Mouse (Mus musculus) monocyte, adult 2 months (primary cell): ENCODE results near the gene Tmem151a.

ENCODE experiments used
- DNase-seq, 2 experiments: peaks; one replicate each; pipeline ENCODE4 v3.0.0; 2022; ENCODE audit warnings: low spot score in 2 of 2, low read depth in 1 of 2

Gene Tmem151a

DNA sequence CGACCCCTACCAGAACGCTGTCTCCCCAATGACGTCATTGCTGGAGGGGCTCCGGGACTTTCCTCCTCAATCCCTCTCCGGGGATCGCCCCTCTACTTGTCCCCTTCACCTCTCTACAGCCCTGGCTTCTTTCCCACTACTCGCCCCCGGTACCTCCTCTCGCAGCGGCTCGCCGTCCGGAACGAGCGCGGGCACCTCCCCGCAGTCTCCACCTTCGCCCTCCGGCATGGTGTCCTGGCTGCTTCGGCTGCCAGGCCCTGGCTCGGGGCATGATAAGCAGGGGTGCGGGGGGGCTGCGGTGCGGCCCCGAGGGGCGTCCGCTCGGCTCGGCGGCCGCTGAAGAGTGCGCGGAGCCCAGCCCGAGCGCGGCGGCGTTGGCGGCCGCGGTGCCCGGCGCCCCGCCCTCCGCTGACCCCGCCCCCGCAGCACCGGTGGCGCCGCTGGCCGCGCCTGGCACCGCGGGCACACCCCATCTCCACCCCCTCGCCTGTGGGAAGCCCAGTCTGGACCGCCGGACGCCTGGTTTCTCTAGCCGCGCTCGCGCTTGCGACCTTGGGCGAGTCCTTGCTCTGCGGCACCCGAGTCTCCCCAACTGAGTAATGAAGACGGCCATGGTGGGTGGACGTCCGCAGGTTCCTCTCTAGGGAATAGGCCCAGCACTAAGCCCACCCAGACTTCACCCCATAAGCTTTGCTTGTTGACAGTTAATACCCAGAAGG is at the start of gene Tmem151a:
TSS of gene Tmem151a (minus strand) at position 387 of the 719 bp plus-strand sequence.
- no peak for DNase-seq

GRCm38 (mm10) chr19:5131237-5131636 is 45.9 kb upstream of the Tmem151a start:
- no peak for DNase-seq

DNA sequence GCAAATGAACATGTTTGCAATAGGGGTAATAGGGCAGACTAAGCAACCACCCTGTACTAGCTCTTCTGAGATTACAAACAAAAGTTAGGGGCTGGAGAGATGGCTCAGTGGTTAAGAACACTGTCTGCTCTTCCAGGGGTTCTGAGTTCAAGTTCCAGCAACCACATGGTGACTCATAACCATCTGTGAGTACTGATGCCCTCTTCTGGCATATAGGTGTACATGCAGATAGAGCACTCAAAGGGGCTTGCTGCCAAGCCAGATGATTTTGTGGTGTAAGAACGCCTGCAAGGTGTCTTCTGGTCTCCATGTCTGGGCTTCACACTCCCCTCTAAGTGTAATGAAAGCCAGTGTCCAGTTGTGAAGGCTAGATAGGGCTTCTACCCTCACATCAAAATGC is 44.4 kb upstream of the Tmem151a start:
- no peak for DNase-seq

- no peak for DNase-seq
Measured at GRCm38 (mm10) chr19:5124055-5124614, 38.8 kb upstream of the Tmem151a start.

- DNase-seq, result no peak
Measured at GRCm38 (mm10) chr19:5123241-5123640, 37.9 kb upstream of the Tmem151a start.

DNA sequence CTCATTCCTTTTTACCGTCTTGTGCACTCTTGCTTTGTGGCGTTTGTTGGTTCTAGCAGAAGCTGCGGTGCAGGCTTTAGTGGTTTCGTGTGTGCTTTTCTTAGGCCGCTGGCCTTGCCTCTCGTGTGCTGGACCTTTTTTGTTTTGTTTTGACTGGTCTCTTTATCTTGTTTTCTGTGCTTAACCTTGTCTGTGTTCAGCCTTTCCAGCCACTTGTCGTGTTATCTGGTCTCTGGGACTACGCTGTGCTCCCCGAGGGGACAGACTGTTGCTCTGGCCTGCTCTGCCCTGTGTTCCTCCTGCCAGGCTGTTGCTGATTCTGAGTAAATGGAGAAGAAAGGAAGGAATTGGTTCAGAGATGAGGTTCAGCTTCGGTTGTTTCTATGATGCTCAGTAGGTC is 37.2 kb upstream of the Tmem151a start:
- DNase-seq, result no peak

DNA sequence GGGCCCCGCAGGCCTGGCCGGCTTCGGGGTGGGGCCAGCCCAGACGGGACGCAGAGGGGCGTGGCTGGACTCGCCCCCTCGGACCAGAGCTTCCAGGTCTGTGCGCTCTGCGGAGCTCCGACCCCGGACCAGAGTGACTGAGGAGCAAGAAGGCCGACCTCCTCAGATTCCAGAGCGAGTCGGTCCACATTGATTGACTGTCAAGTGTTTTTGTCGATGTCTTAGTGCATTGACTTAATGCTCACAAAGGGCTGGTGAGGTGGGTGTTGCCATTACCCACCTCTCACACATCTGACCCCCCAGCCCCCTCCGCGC is 33.0 kb upstream of the Tmem151a start, which contains the start of gene Klc2:
TSS of gene Klc2 (minus strand) at position 177 of the 315 bp plus-strand sequence.
- DNase-seq, result no peak

GRCm38 (mm10) chr19:5117494-5118383 is 32.4 kb upstream of the Tmem151a start:
- DNase-seq, result peak in 1 of 2 experiments; percentile 72

DNA sequence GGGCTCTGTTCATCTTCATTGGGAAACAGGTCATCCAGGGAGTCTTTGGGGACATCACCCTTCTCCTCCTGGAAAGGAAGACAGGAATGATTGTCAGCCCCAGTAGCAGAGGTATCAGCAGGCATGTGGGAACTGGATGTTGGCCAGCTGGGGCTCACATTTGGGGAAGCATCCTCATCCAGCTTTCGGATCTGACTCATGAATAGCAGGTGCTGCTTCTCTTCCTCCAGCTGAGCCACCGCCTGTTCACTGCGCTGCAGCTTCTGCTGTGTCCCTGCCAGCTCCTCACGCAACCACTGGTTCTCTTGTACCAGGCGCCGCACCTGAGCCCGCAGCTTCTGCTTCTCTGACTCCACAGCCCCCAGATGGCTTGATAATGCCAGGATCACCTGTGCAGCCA is 28.5 kb upstream of the Tmem151a start:
- no peak for DNase-seq

DNA sequence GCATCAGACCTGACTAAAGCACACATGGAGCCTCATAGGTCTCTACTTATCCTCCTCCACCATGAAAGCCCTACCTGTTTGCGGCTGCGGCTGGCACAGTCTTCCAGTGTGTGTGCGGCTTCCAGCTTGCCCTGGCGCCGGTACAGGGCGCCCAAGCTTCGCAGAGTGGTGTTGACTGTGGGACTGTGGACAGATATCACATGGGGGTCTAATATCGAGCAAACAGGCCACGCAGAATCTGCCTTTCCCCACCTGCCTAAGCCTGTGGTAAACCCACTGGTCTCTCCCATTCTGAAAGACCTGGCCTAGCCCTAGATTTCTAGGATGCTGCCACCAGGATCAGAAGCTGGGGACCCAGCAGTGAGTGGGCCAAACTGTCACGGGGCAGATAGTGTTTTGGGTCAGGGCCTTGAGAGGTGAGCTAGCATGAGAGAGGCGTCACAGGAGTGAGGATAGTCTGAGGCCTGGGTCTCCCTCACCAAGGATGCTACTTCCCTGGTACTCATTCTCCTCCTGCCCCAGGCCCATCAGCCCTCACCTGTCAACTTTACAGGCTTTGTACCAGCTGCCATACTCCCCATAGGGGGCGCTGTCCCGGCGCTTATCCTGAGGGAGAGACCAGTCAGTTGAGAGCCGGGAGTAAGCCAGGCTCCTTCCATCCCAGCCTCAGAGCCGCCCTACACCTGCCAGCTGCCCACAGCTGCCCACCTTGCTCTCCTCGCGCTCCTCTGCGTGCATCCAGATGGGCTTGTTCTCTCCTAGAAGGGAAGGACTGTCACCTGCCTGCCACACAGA is 24.5 kb upstream of the Tmem151a start:
- DNase-seq, result no peak

GRCm38 (mm10) chr19:5108702-5109101 is 23.4 kb upstream of the Tmem151a start:
- DNase-seq, result no peak

- DNase-seq, result no peak
Measured at GRCm38 (mm10) chr19:5108271-5108575, 22.9 kb upstream of the Tmem151a start.

DNA sequence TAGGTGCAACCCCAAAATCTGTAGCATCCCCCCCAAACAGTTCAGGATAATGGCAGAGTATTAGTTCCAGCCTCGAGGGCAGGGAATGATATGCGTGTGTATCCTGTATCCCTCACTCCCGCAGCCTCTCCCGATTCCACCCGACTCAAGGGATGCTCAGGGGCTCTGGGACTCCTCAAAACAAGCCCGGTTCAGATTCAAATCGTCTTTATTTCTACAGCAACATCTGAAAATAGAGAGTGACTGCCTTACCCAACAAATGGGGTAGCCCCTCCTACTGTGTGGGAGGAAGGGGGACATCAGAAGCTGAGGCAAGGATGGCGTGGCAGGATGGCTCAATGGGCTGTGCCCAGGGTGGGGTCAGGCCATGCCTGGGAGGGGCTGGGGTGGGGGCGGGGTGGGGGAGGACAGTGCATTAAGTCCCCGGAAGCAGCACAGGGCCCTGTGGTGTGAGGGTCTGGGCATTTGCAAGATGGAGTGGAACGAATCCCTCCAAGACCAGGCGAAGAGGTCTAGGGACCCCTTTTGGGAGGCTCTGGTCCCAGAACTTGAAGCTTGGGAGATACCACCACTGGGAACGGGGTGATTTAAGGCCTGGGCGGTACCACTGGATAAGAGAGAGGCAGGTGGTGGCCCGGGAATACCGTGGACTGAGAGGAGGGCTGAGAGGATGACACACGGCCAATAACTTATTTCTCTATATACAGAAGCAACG is 22.4 kb upstream of the Tmem151a start:
- no peak for DNase-seq

- DNase-seq, result peak; percentile 93 to 95
Measured at GRCm38 (mm10) chr19:5106731-5107191, 21.4 kb upstream of the Tmem151a start, which contains the start of gene Rab1b. Gene Rab1b, minus strand, starts transcription at chr19:5107072.

GRCm38 (mm10) chr19:5106074-5106473 is 20.7 kb upstream of the Tmem151a start:
- no peak for DNase-seq

- no peak for DNase-seq
Measured at GRCm38 (mm10) chr19:5098363-5099143, 13.2 kb upstream of the Tmem151a start, which contains the start of gene Cnih2. Gene Cnih2, minus strand, starts transcription at chr19:5098521.

DNA sequence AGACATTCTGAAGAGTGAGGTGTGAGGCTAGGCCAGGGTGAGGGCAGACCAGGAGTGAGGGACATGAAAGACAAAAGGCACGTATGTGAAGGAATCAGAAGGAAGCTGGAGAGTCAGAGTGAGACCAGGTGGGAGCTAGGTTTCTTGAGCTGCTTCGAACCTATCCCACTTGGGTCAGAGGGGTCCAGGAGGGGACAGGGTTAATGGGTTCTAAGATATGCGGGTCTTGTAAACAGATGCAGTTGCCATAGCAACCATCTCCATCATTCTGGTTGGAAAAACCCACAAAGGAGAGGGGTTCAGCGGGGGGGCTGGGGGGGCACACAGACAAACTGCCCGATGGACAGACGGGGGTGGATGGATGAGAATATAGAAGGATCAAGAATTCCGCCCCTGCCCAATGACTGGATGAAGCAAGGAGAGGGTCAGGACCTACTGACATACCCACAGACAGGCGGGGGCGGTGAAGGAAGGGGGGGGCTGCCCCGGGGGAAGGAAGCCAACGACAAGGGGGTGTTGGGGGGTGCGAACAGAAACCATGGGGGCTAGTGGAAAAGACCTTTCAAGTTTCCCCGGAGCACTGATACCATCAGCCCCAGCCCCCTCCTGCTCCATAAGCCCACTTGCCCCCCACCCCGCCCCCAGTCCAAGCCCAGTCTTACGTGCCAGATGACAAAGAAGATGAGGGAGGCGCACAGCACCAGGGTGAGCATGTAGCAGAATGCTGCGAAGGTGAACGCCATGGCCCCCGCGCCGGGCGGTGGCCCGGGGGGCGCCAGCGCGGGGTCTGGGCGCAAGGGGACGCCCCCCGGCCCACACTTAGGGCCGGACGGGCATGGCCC is 12.4 kb upstream of the Tmem151a start:
- DNase-seq, result no peak

DNA sequence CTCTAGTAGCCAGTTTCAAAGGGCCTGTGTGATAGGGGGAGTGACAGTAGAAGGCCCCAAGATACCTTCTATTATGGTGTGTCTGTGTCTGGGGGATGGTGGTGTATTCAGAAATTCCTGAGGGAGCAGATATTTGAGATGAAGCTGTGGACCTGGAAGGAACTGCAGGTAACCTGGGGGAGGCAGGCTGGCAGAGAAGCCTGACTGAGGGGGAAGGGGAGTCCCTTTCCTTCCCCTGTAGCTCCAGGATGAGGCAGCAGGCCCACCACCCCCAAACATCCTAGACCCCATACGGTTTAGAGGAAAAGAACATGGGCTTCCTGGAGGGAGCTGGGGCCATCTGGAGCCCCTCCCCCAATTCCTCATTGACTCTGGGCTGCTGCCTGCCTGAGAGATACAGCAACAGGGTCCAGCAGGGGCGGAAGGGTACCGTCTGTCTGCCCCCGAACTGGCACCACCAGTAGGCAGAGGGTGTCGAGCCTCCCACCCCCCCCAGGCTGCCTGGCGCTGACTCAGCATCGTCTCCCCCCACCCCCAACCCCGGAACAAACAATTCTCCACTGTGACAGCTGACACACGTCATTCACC is 10.7 kb upstream of the Tmem151a start:
- DNase-seq, result no peak
